Mouse (Mus musculus) adrenal gland, adult 8-10 months (tissue): ENCODE measurements around the gene Vmn1r14. TPM values are rescaled to one million over a fixed set of nuclear protein-coding genes. Genes with fewer than 3 reads are reported as not detected.
"Not testable (repeated sequence)": the region's sequence is repeated elsewhere in the genome, so short reads cannot be mapped to it uniquely, and the experiment has no call there.

ENCODE experiments used
- DNase-seq: peaks from one replicate; pipeline ENCODE4 v3.0.0; 2022
- total RNA-seq, 4 experiments: library from RNA; stranded (reverse); gene quantifications; 2 replicates each; pipeline ENCODE4 v1.2.4; 2022

Gene Vmn1r14
- total RNA-seq = not detected

- no peak for DNase-seq
Observed at GRCm38 (mm10) chr6:57231386-57231785, at the start of gene Vmn1r14. TSS of gene Vmn1r14 (plus strand) at chr6:57231686.

- not testable (repeated sequence) for DNase-seq
Observed at GRCm38 (mm10) chr6:57190016-57190415, 41.5 kb upstream of the Vmn1r14 start.

- not testable (repeated sequence) for DNase-seq
Observed at GRCm38 (mm10) chr6:57202990-57203389, 28.5 kb upstream of the Vmn1r14 start, which contains the start of gene Vmn1r13. TSS of gene Vmn1r13 (plus strand) at chr6:57203290.

- no peak for DNase-seq
Observed at GRCm38 (mm10) chr6:57257652-57258051, 26.2 kb downstream of the Vmn1r14 start, which contains the start of gene Vmn1r15. TSS of gene Vmn1r15 (plus strand) at chr6:57257952.

- no peak for DNase-seq
Observed at GRCm38 (mm10) chr6:57260990-57261389, 29.5 kb downstream of the Vmn1r14 start.

- DNase-seq = no peak
Observed at GRCm38 (mm10) chr6:57271881-57272280, 40.4 kb downstream of the Vmn1r14 start.

- DNase-seq = no peak
Observed at GRCm38 (mm10) chr6:57272517-57272916, 41.0 kb downstream of the Vmn1r14 start.

GRCm38 (mm10) chr6:57278952-57279351, 47.5 kb downstream of the Vmn1r14 start:
- DNase-seq = no peak

Other genes with a start within 250 kb of the Vmn1r14 start
- gene Vmn1r6, start 234.4 kb upstream of the Vmn1r14 start, total RNA-seq = under 1 TPM in 1 of 4 experiments, not detected in 3; 0.03 TPM
- gene Vmn1r7, start 206.4 kb upstream of the Vmn1r14 start, total RNA-seq = not detected
- not detected for gene Vmn1r8, start 199.4 kb upstream of the Vmn1r14 start, total RNA-seq
- gene Vmn1r9, start 164.9 kb upstream of the Vmn1r14 start, total RNA-seq = not detected
- not detected for gene Vmn1r10, start 122.2 kb upstream of the Vmn1r14 start, total RNA-seq
- gene Vmn1r11, start 98.2 kb upstream of the Vmn1r14 start, total RNA-seq = not detected
- not detected for gene Vmn1r12, start 74.8 kb upstream of the Vmn1r14 start, total RNA-seq
- gene Vmn1r13, start 28.4 kb upstream of the Vmn1r14 start, total RNA-seq = not detected
- gene Vmn1r15, start 26.3 kb downstream of the Vmn1r14 start, total RNA-seq = under 1 TPM in 1 of 4 experiments, not detected in 3; 0.14 TPM
- gene Vmn1r16, start 97.8 kb downstream of the Vmn1r14 start, total RNA-seq = not detected
- gene Vmn1r17, start 132.0 kb downstream of the Vmn1r14 start, total RNA-seq = not detected
- gene Vmn1r18, start 164.1 kb downstream of the Vmn1r14 start, total RNA-seq = under 1 TPM in 1 of 4 experiments, not detected in 3; 0.03 TPM
- gene Vmn1r19, start 172.1 kb downstream of the Vmn1r14 start, total RNA-seq = not detected
- gene Vmn1r20, start 197.2 kb downstream of the Vmn1r14 start, total RNA-seq = not detected